In the genomic region with DNA sequence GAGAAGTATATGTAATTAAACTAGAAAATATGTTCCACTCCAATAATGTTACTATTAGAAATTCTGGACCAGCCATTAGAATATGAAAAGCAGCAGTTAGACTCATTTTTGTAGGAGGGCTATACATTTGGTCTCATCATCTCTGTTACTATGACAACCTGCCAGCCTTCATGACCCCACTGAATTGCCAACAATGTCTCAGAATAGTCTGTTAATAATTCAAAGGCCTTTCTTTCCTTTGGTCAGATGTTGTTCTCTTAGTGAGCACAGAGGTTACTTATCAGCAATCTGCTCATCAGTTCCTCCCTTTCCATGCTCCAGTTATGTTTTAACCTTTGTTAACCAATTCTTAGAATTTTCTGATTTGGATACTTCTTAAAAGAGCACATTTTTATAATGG, we compare ENCODE assay signal across 28 mouse cellular contexts.
DNase-seq lines count a peak whose midpoint lies in the region; ATAC-seq and TF ChIP-seq lines count a peak whose summit lies in the region.
"Had no signal": no experiment of that assay in that cellular context is flagged by ENCODE, and none has a peak within 500 bp of the region (broad histone marks: within the 10 kb centered on the region; RNA-seq: fewer than 3 reads in every experiment).

No protein-coding gene starts in this region.

- no peaks in the 10 kb centered on the region for H3K4me1 ChIP-seq in kidney, adult 2 months (ENCODE audit: control insufficient read depth, insufficient read depth, low read length)
- H3K4me1 ChIP-seq in midbrain, embryonic 12.5 days, result no peaks in the 10 kb centered on the region
- no peaks in the 10 kb centered on the region for H3K4me1 ChIP-seq in midbrain, embryonic 10.5 days
- H3K4me1 ChIP-seq: embryonic facial prominence, embryonic 10.5 days; embryonic facial prominence, embryonic 13.5 days; forebrain, embryonic 13.5 days; hindbrain, embryonic 13.5 days had no signal

- no peaks in the 10 kb centered on the region for H3K36me3 ChIP-seq in kidney, adult 2 months (ENCODE audit: control insufficient read depth, insufficient read depth, low read length)
- no peaks in the 10 kb centered on the region for H3K36me3 ChIP-seq in midbrain, embryonic 12.5 days
- no peaks in the 10 kb centered on the region for H3K36me3 ChIP-seq in midbrain, embryonic 10.5 days
- H3K36me3 ChIP-seq: embryonic facial prominence, embryonic 10.5 days; embryonic facial prominence, embryonic 13.5 days; hindbrain, embryonic 13.5 days had no signal

- H3K27ac ChIP-seq in kidney, adult 2 months (ENCODE audit: insufficient read depth, low read depth, low read length), result no peak overlapping the region
- no peak overlapping the region for H3K27ac ChIP-seq in midbrain, embryonic 12.5 days (replicated peaks)
- H3K27ac ChIP-seq in midbrain, embryonic 10.5 days (replicated peaks), result no peak overlapping the region
- H3K27ac ChIP-seq: embryonic facial prominence, embryonic 10.5 days; embryonic facial prominence, embryonic 13.5 days; forebrain, embryonic 13.5 days; gastrocnemius, adult 2 months; hindbrain, embryonic 13.5 days; hindbrain, postnatal 0 days had no signal

- no peak overlapping the region for H3K4me3 ChIP-seq in kidney, adult 2 months (ENCODE audit: insufficient read depth, low read depth, low read length)
- H3K4me3 ChIP-seq in midbrain, embryonic 12.5 days, result no peak overlapping the region
- H3K4me3 ChIP-seq in midbrain, embryonic 10.5 days, result no peak overlapping the region
- H3K4me3 ChIP-seq: embryonic facial prominence, embryonic 10.5 days; embryonic facial prominence, embryonic 13.5 days; erythroblast, embryonic 14.5 days; forebrain, embryonic 13.5 days; gastrocnemius, adult 2 months; hindbrain, embryonic 13.5 days had no signal

- peak; percentile 73 for DNase-seq in kidney, adult 2 months
- DNase-seq in kidney, postnatal 14 days, result no peak
- no peak for DNase-seq in midbrain, embryonic 10.5 days (ENCODE audit: low spot score)
- peak; percentile 9 for DNase-seq in ES-CJ7 (ENCODE audit: low read depth, low spot score)
- DNase-seq in brain, embryonic 14.5 days (ENCODE audit: low read depth), result peak; percentile 48
- no peak for DNase-seq in cerebellum, adult 9-10 months
- DNase-seq in ovary, postnatal 36 days (ENCODE audit: low spot score), result no peak
- DNase-seq: adrenal gland, postnatal 10 days; adrenal gland, postnatal 36 days; cerebellum, adult 11 months; cerebellum, adult 2 months; cerebellum, postnatal 10 days; cerebellum, postnatal 36 days; embryo, embryonic 11 days; forebrain, postnatal 0 days; gastrocnemius, adult 2 months; gastrocnemius, postnatal 14 days; heart, adult 11 months had no signal

- no peak overlapping the region for H3K9ac ChIP-seq in midbrain, embryonic 12.5 days (replicated peaks)
- H3K9ac ChIP-seq: embryonic facial prominence, embryonic 13.5 days; forebrain, embryonic 13.5 days; forebrain, postnatal 0 days; hindbrain, embryonic 13.5 days had no signal

- ATAC-seq in midbrain, embryonic 12.5 days (ENCODE audit: low FRiP score, low read depth), result peak; percentile 70
- ATAC-seq: CD4-positive, CD25-positive, alpha-beta regulatory T cell, adult 4 months; forebrain, embryonic 13.5 days; forebrain, postnatal 0 days; hindbrain, postnatal 0 days; Patski had no signal

- no peak overlapping the region for H3K4me2 ChIP-seq in midbrain, embryonic 12.5 days (replicated peaks)
- H3K4me2 ChIP-seq: embryonic facial prominence, embryonic 13.5 days; forebrain, embryonic 13.5 days; heart, embryonic 11.5 days; hindbrain, embryonic 13.5 days had no signal

- no peaks in the 10 kb centered on the region for H3K9me3 ChIP-seq in midbrain, embryonic 12.5 days
- H3K9me3 ChIP-seq in midbrain, embryonic 10.5 days (replicated peaks), result no peaks in the 10 kb centered on the region
- H3K9me3 ChIP-seq: embryonic facial prominence, embryonic 10.5 days; embryonic facial prominence, embryonic 13.5 days; forebrain, embryonic 13.5 days; hindbrain, embryonic 13.5 days had no signal

- TF ChIP-seq CTCF in kidney, adult 2 months (conservative IDR thresholded peaks at IDR 0.05; ENCODE audit: insufficient read depth, insufficient read length, low read depth, low read length), result no peak
- TF ChIP-seq CTCF in brain, embryonic 14.5 days (IDR thresholded peaks at IDR 0.05; ENCODE audit: borderline replicate concordance, extremely low read depth, insufficient read depth, insufficient read length), result no peak

- no peaks in the 10 kb centered on the region for H3K27me3 ChIP-seq in kidney, adult 2 months (replicated peaks; ENCODE audit: control insufficient read depth, insufficient read depth, low read length)
- no peaks in the 10 kb centered on the region for H3K27me3 ChIP-seq in midbrain, embryonic 12.5 days
- H3K27me3 ChIP-seq in midbrain, embryonic 10.5 days (ENCODE audit: low read depth, poor library complexity, severe bottlenecking), result no peaks in the 10 kb centered on the region
- H3K27me3 ChIP-seq: embryonic facial prominence, embryonic 13.5 days; forebrain, embryonic 13.5 days; hindbrain, embryonic 13.5 days; Patski had no signal

- TF ChIP-seq POLR2A in kidney, adult 2 months (IDR thresholded peaks at IDR 0.05; ENCODE audit: low read depth, low read length), result no peak
- TF ChIP-seq POLR2A in brain, embryonic 14.5 days (IDR thresholded peaks at IDR 0.05; ENCODE audit: borderline replicate concordance, extremely low read depth, insufficient read depth, insufficient read length, poor library complexity, severe bottlenecking), result no peak

Comparison
In these comparisons a context has a peak if more than half of its experiments do, and no peak if none do; other contexts are left out.
1. DNase-seq: peak in kidney, adult 2 months (single experiment), ES-CJ7 (single experiment) and brain, embryonic 14.5 days (single experiment); none in kidney, postnatal 14 days (single experiment), midbrain, embryonic 10.5 days (single experiment), cerebellum, adult 9-10 months (single experiment) and ovary, postnatal 36 days (single experiment).